Mouse (Mus musculus) forebrain, embryonic 13.5 days (tissue): Measurements from ENCODE around the gene 5430419D17Rik. TPM values are rescaled to one million over a fixed set of nuclear protein-coding genes. Genes with fewer than 3 reads are reported as not detected.

Source experiments
- ATAC-seq: fragments of 200-750 bp; cut with Nextera tagmentation; 2 replicates; pipeline ENCODE4 v1.8.0; 2017
- H3K27ac ChIP-seq: fragments of 300-500 bp; sonication (generic); 2 replicates; pipeline ENCODE4 v1.5.1; 2015; ENCODE audit warnings: inconsistent platforms, mild to moderate bottlenecking, moderate library complexity
- H3K27me3 ChIP-seq: fragments of 300-500 bp; sonication (generic); 2 replicates; pipeline ENCODE4 v1.6.1; 2015; ENCODE audit warnings: mild to moderate bottlenecking, inconsistent platforms
- H3K36me3 ChIP-seq: fragments of 300-500 bp; sonication (generic); 2 replicates; pipeline ENCODE4 v1.6.1; 2015; ENCODE audit warnings: mild to moderate bottlenecking, inconsistent platforms; ENCODE audit not compliant: poor library complexity, severe bottlenecking
- H3K4me1 ChIP-seq: fragments of 300-500 bp; sonication (generic); 2 replicates; pipeline ENCODE4 v1.6.1; 2015; ENCODE audit warnings: inconsistent platforms
- H3K4me2 ChIP-seq: fragments of 300-500 bp; sonication (generic); 2 replicates; pipeline ENCODE4 v1.6.1; 2015; ENCODE audit warnings: inconsistent platforms, mild to moderate bottlenecking, moderate library complexity
- H3K4me3 ChIP-seq: fragments of 300-500 bp; sonication (generic); 2 replicates; pipeline ENCODE4 v1.5.1; 2015; ENCODE audit warnings: mild to moderate bottlenecking, inconsistent platforms
- H3K9ac ChIP-seq: fragments of 300-500 bp; sonication (generic); 2 replicates; pipeline ENCODE4 v1.6.1; 2015; ENCODE audit warnings: mild to moderate bottlenecking, inconsistent platforms
- H3K9me3 ChIP-seq: fragments of 300-500 bp; sonication (generic); replicated peaks from 2 replicates; pipeline ENCODE4 v1.6.1; 2016; ENCODE audit warnings: inconsistent platforms
- WGBS: fragments of 180-500 bp; shearing (Covaris S2); methylation state at CpG from one replicate; pipeline ENCODE4 v1.1.7; 2015; 5-methylcytosine and 5-hydroxymethylcytosine counted together
- polyA plus RNA-seq: library from polyadenylated mRNA; unstranded; fragments of >200 nt; fragmentation: Nextera tagmentation; extraction: Ambion mirVana; gene quantifications from 2 replicates; pipeline ENCODE4 v1.2.1, GENCODE M21; 2015

The 5430419D17Rik gene
- not detected in 2 replicates for polyA plus RNA-seq

- no peaks in the 10 kb centered on the region for H3K36me3 ChIP-seq
- no peaks in the 10 kb centered on the region for H3K9me3 ChIP-seq
- no peaks in the 10 kb centered on the region for H3K27me3 ChIP-seq
- H3K9ac ChIP-seq: no peak within 1 kb of the TSS
- H3K4me1 ChIP-seq: no peaks in the 10 kb centered on the region
- WGBS: 89% methylated on average over 9 of the region's 9 CpGs
- no peak within 1 kb of the TSS for H3K27ac ChIP-seq
- H3K4me3 ChIP-seq: no peak within 1 kb of the TSS
- H3K4me2 ChIP-seq: no peak within 1 kb of the TSS
- ATAC-seq: no peak
These were observed at the start of gene 5430419D17Rik for GRCm38 (mm10) chr7:131174121-131174520. Gene 5430419D17Rik, plus strand, starts transcription at chr7:131174402.

GRCm38 (mm10) chr7:131130021-131130420 lies 44.2 kb upstream of the 5430419D17Rik start:
- Histone ChIP-seq H3K9me3 (no peaks in the 10 kb centered on the region), H3K27me3 (no peaks in the 10 kb centered on the region), H3K9ac (no peak overlapping the region), H3K4me3 (no peak overlapping the region), H3K27ac (0 out of 2 replicates have a peak overlapping the region, but pooled peaks have one; percentile 8), H3K4me1 (no peaks in the 10 kb centered on the region), H3K4me2 (no peak overlapping the region), H3K36me3 (no peaks in the 10 kb centered on the region)
- no peak for ATAC-seq
- 78% methylated on average over 12 of the region's 12 CpGs for WGBS

GRCm38 (mm10) chr7:131133181-131133580 lies 41.0 kb upstream of the 5430419D17Rik start:
- Histone ChIP-seq H3K27ac (no peak overlapping the region), H3K9me3 (no peaks in the 10 kb centered on the region), H3K27me3 (no peaks in the 10 kb centered on the region), H3K4me3 (no peak overlapping the region), H3K4me2 (no peak overlapping the region), H3K36me3 (no peaks in the 10 kb centered on the region), H3K9ac (no peak overlapping the region), H3K4me1 (no peaks in the 10 kb centered on the region)
- no peak for ATAC-seq
- WGBS: 89% methylated on average over 3 of the region's 3 CpGs

- H3K4me3 ChIP-seq: no peak within 1 kb of the TSS
- H3K9me3 ChIP-seq: no peaks in the 10 kb centered on the region
These were observed 28.0 kb upstream of the 5430419D17Rik start, which contains the start of gene 4933402N03Rik for GRCm38 (mm10) chr7:131146214-131146613. Gene 4933402N03Rik, minus strand, starts transcription at chr7:131146314.

GRCm38 (mm10) chr7:131150179-131150578 lies 24.0 kb upstream of the 5430419D17Rik start:
- Histone ChIP-seq H3K27ac (no peak overlapping the region), H3K9ac (no peak overlapping the region), H3K4me3 (no peak overlapping the region), H3K27me3 (no peaks in the 10 kb centered on the region), H3K36me3 (no peaks in the 10 kb centered on the region), H3K9me3 (no peaks in the 10 kb centered on the region), H3K4me1 (no peaks in the 10 kb centered on the region), H3K4me2 (no peak overlapping the region)
- 87% methylated on average over 3 of the region's 3 CpGs for WGBS
- no peak for ATAC-seq

More at GRCm38 (mm10) chr7:131146214-131146613, 28.0 kb upstream of the 5430419D17Rik start, which contains the start of gene 4933402N03Rik:
- Histone ChIP-seq H3K4me1 (no peaks in the 10 kb centered on the region), H3K9ac (no peak within 1 kb of the TSS), H3K27ac (no peak within 1 kb of the TSS), H3K36me3 (no peaks in the 10 kb centered on the region), H3K4me2 (no peak within 1 kb of the TSS), H3K27me3 (no peaks in the 10 kb centered on the region)
- 95% methylated on average over 2 of the region's 2 CpGs for WGBS
- ATAC-seq: no peak

- Histone ChIP-seq H3K9me3 (no peaks in the 10 kb centered on the region), H3K4me3 (no peak overlapping the region), H3K4me2 (no peak overlapping the region), H3K36me3 (no peaks in the 10 kb centered on the region), H3K27me3 (no peaks in the 10 kb centered on the region), H3K4me1 (no peaks in the 10 kb centered on the region), H3K27ac (no peak overlapping the region), H3K9ac (no peak overlapping the region)
- no peak for ATAC-seq
- 83% methylated on average over 5 of the region's 5 CpGs for WGBS
These were observed 21.2 kb upstream of the 5430419D17Rik start for GRCm38 (mm10) chr7:131153044-131153443.

GRCm38 (mm10) chr7:131162251-131162650 lies 12.0 kb upstream of the 5430419D17Rik start:
- ATAC-seq: no peak
- WGBS: 75% methylated on average over 7 of the region's 7 CpGs
- Histone ChIP-seq H3K27me3 (no peaks in the 10 kb centered on the region), H3K4me3 (no peak overlapping the region), H3K4me2 (no peak overlapping the region), H3K9ac (no peak overlapping the region), H3K36me3 (no peaks in the 10 kb centered on the region), H3K27ac (no peak overlapping the region), H3K9me3 (no peaks in the 10 kb centered on the region), H3K4me1 (no peaks in the 10 kb centered on the region)

GRCm38 (mm10) chr7:131167771-131168170 lies 6.4 kb upstream of the 5430419D17Rik start:
- 70% methylated on average over 3 of the region's 3 CpGs for WGBS
- Histone ChIP-seq H3K36me3 (no peaks in the 10 kb centered on the region), H3K9ac (no peak overlapping the region), H3K9me3 (no peaks in the 10 kb centered on the region), H3K27me3 (no peaks in the 10 kb centered on the region), H3K27ac (no peak overlapping the region), H3K4me3 (no peak overlapping the region), H3K4me2 (no peak overlapping the region), H3K4me1 (no peaks in the 10 kb centered on the region)
- ATAC-seq: no peak

- Histone ChIP-seq H3K9me3 (no peaks in the 10 kb centered on the region), H3K9ac (no peak overlapping the region), H3K4me3 (no peak overlapping the region), H3K4me1 (no peaks in the 10 kb centered on the region), H3K27ac (no peak overlapping the region), H3K4me2 (no peak overlapping the region), H3K27me3 (no peaks in the 10 kb centered on the region), H3K36me3 (no peaks in the 10 kb centered on the region)
- no peak for ATAC-seq
- WGBS: 65% methylated on average over 2 of the region's 2 CpGs
These were observed 5.1 kb upstream of the 5430419D17Rik start for GRCm38 (mm10) chr7:131169099-131169498.

GRCm38 (mm10) chr7:131182685-131183084 lies 8.5 kb downstream of the 5430419D17Rik start:
- H3K27ac ChIP-seq: no peak overlapping the region
- no peak overlapping the region for H3K4me2 ChIP-seq
- H3K36me3 ChIP-seq: no peaks in the 10 kb centered on the region
- H3K27me3 ChIP-seq: no peaks in the 10 kb centered on the region
- H3K4me3 ChIP-seq: no peak overlapping the region
- WGBS: 29% methylated on average over 4 of the region's 4 CpGs
- no peaks in the 10 kb centered on the region for H3K4me1 ChIP-seq
- H3K9me3 ChIP-seq: no peaks in the 10 kb centered on the region
- no peak for ATAC-seq
- no peak overlapping the region for H3K9ac ChIP-seq

GRCm38 (mm10) chr7:131184339-131184738 lies 10.1 kb downstream of the 5430419D17Rik start:
- Histone ChIP-seq H3K4me2 (no peak overlapping the region), H3K4me3 (no peak overlapping the region), H3K9ac (no peak overlapping the region), H3K36me3 (no peaks in the 10 kb centered on the region), H3K27ac (no peak overlapping the region), H3K27me3 (no peaks in the 10 kb centered on the region), H3K9me3 (no peaks in the 10 kb centered on the region), H3K4me1 (no peaks in the 10 kb centered on the region)
- WGBS: 74% methylated on average over 8 of the region's 8 CpGs
- no peak for ATAC-seq

GRCm38 (mm10) chr7:131187047-131187446 lies 12.8 kb downstream of the 5430419D17Rik start:
- H3K27ac ChIP-seq: no peak overlapping the region
- ATAC-seq: no peak
- no peak overlapping the region for H3K9ac ChIP-seq
- H3K4me1 ChIP-seq: no peaks in the 10 kb centered on the region
- no peaks in the 10 kb centered on the region for H3K27me3 ChIP-seq
- 83% methylated on average over 8 of the region's 8 CpGs for WGBS
- H3K36me3 ChIP-seq: no peaks in the 10 kb centered on the region
- no peak overlapping the region for H3K4me2 ChIP-seq
- H3K9me3 ChIP-seq: no peaks in the 10 kb centered on the region
- H3K4me3 ChIP-seq: no peak overlapping the region

GRCm38 (mm10) chr7:131187996-131188395 lies 13.8 kb downstream of the 5430419D17Rik start:
- 95% methylated on average over 14 of the region's 14 CpGs for WGBS
- no peak overlapping the region for H3K4me3 ChIP-seq
- H3K36me3 ChIP-seq: no peaks in the 10 kb centered on the region
- H3K27me3 ChIP-seq: no peaks in the 10 kb centered on the region
- no peak overlapping the region for H3K9ac ChIP-seq
- no peaks in the 10 kb centered on the region for H3K9me3 ChIP-seq
- H3K4me1 ChIP-seq: no peaks in the 10 kb centered on the region
- ATAC-seq: no peak
- no peak overlapping the region for H3K4me2 ChIP-seq
- H3K27ac ChIP-seq: no peak overlapping the region
